Mouse (Mus musculus): Measurements from ENCODE around the gene Gm4881. TPM values are rescaled to one million over a fixed set of nuclear protein-coding genes. Genes with fewer than 3 reads are reported as not detected.

The Gm4881 gene
- not detected for polyA plus RNA-seq (2014; fragmentation: Illumina TruSeq; extraction: RNeasy Lipid Tissue Mini Kit (QIAGEN cat#74804); ENCODE audit: low read depth, low replicate concordance)

DNA sequence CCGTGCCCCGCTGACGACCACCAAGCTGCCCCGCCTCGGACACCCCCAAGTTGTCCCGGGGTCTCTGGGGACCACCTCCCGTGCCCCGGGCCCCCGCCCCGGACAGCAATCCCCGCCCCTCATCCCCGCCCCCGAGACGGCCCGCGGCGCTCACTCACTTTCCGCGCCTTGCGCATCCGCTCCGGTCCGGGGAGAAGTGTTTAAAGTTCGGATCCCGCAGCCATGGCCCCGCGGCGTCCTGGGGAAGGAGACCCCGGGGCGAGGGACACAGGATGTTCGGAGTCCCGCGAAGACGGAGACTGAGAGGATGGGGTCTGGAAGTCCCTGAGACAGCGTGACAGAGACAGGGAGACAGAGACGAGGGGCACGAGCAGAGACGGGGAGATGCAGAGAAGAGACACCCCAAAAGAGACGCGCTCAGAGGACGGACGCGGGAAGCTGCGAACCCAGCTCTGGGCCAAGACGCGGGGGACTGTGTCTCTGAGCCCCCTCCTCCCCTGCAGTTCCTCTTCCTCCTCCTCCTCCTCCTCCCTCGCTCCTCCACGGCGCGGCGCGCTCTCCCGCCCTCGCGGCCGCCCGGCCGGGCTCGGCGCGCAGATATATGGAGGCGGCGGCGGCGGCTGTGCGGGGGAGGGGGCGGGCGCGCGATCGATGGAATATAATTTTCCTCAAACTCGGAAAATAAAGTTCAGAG is at the start of gene Gm4881:
Gene Gm4881 (minus strand): TSS at position 238 of the 694 bp plus-strand sequence.

GRCm38 (mm10) chr7:24971972-24972893 is 27.9 kb upstream of the Gm4881 start, which contains the start of gene Rabac1:
Rabac1 (minus strand) TSS chr7:24972754.

DNA sequence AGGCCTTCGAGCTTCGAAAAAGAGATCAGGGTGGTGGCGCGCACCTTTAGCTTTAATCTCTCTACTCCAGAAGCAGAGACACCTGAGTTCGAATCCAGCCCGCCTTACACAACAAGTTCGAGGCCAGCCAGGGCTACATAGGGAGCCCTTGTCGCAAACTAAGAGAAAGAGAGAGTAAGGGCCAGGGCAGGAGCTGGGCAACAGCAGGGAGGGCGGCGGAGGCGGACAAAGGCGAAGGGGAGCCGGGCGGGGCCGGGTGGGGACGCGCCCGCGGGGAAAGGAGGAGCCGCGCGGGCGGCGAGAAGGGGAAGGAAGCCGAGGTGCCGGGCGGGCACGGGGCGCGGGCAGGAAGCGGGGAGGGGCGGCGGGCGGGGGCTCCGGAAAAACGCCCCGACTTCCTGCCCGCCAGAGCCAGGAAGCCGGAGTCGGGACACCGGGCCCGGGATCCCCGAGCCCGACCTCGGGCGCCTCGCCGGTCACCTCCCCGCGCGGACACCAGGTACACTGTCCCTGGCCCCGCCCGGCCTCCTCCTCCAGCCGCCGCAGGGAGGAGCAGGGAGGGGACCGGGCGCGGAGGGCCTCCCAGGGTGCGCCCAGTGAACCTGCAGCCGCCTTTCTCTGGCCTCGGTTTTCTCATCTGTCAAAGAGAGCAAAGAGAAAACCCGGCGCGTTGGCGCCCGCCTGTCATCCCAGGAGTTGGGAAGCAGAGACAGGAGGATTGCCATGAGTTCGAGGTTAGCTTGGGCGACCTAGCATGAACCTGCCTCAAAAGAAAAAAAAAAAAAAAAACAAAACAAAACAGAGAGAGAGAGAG is 41.5 kb downstream of the Gm4881 start, which contains the start of gene Arhgef1:
Gene Arhgef1 (plus strand): TSS at position 283 of the 814 bp plus-strand sequence.

GRCm38 (mm10) chr7:24897224-24897623 is 47.1 kb downstream of the Gm4881 start, which contains the start of gene Cd79a:
Cd79a (plus strand) TSS chr7:24897381.

GRCm38 (mm10) chr7:24883896-24884692 is 60.2 kb downstream of the Gm4881 start, which contains the start of gene Rps19:
Rps19 (plus strand) TSS chr7:24884371.

Other genes starting within 250 kb of the Gm4881 start
- not detected for gene BC049730, start 235.3 kb downstream of the Gm4881 start, polyA plus RNA-seq (2014; fragmentation: Illumina TruSeq; extraction: RNeasy Lipid Tissue Mini Kit (QIAGEN cat#74804); ENCODE audit: low read depth, low replicate concordance)
- gene Gm4763, start 217.6 kb downstream of the Gm4881 start, polyA plus RNA-seq (2014; fragmentation: Illumina TruSeq; extraction: RNeasy Lipid Tissue Mini Kit (QIAGEN cat#74804); ENCODE audit: low read depth, low replicate concordance) = not detected
- gene Cd177, start 184.2 kb downstream of the Gm4881 start, polyA plus RNA-seq (2014; fragmentation: Illumina TruSeq; extraction: RNeasy Lipid Tissue Mini Kit (QIAGEN cat#74804); ENCODE audit: low read depth, low replicate concordance) = not detected
- gene Ceacam10, start 167.3 kb downstream of the Gm4881 start, polyA plus RNA-seq (2014; fragmentation: Illumina TruSeq; extraction: RNeasy Lipid Tissue Mini Kit (QIAGEN cat#74804); ENCODE audit: low read depth, low replicate concordance) = not detected
- gene Gm9844, start 82.3 kb downstream of the Gm4881 start, polyA plus RNA-seq (2014; fragmentation: Illumina TruSeq; extraction: RNeasy Lipid Tissue Mini Kit (QIAGEN cat#74804); ENCODE audit: low read depth, low replicate concordance) = not detected
- gene Lypd4, start 74.6 kb downstream of the Gm4881 start, polyA plus RNA-seq (2014; fragmentation: Illumina TruSeq; extraction: RNeasy Lipid Tissue Mini Kit (QIAGEN cat#74804); ENCODE audit: low read depth, low replicate concordance) = not detected
- not detected for gene Dmrtc2, start 74.4 kb downstream of the Gm4881 start, polyA plus RNA-seq (2014; fragmentation: Illumina TruSeq; extraction: RNeasy Lipid Tissue Mini Kit (QIAGEN cat#74804); ENCODE audit: low read depth, low replicate concordance)
- gene Rps19, start 60.1 kb downstream of the Gm4881 start, polyA plus RNA-seq (2014; fragmentation: Illumina TruSeq; extraction: RNeasy Lipid Tissue Mini Kit (QIAGEN cat#74804); ENCODE audit: low read depth, low replicate concordance) = 19.2 TPM
- gene Cd79a, start 47.1 kb downstream of the Gm4881 start, polyA plus RNA-seq (2014; fragmentation: Illumina TruSeq; extraction: RNeasy Lipid Tissue Mini Kit (QIAGEN cat#74804); ENCODE audit: low read depth, low replicate concordance) = not detected
- 1.0 TPM for gene Arhgef1, start 41.6 kb downstream of the Gm4881 start, polyA plus RNA-seq (2014; fragmentation: Illumina TruSeq; extraction: RNeasy Lipid Tissue Mini Kit (QIAGEN cat#74804); ENCODE audit: low read depth, low replicate concordance)
- not detected for gene Rabac1, start 28.3 kb upstream of the Gm4881 start, polyA plus RNA-seq (2014; fragmentation: Illumina TruSeq; extraction: RNeasy Lipid Tissue Mini Kit (QIAGEN cat#74804); ENCODE audit: low read depth, low replicate concordance)
- gene Atp1a3, start 61.5 kb upstream of the Gm4881 start, polyA plus RNA-seq (2014; fragmentation: Illumina TruSeq; extraction: RNeasy Lipid Tissue Mini Kit (QIAGEN cat#74804); ENCODE audit: low read depth, low replicate concordance) = 3.7 TPM
- not detected for gene Grik5, start 127.9 kb upstream of the Gm4881 start, polyA plus RNA-seq (2014; fragmentation: Illumina TruSeq; extraction: RNeasy Lipid Tissue Mini Kit (QIAGEN cat#74804); ENCODE audit: low read depth, low replicate concordance)
- 0.99 TPM for gene Zfp574, start 128.1 kb upstream of the Gm4881 start, polyA plus RNA-seq (2014; fragmentation: Illumina TruSeq; extraction: RNeasy Lipid Tissue Mini Kit (QIAGEN cat#74804); ENCODE audit: low read depth, low replicate concordance)
- gene Pou2f2, start 235.2 kb upstream of the Gm4881 start, polyA plus RNA-seq (2014; fragmentation: Illumina TruSeq; extraction: RNeasy Lipid Tissue Mini Kit (QIAGEN cat#74804); ENCODE audit: low read depth, low replicate concordance) = 0.52 TPM